ENCODE assay signal across 18 mouse cellular contexts in the genomic region with DNA sequence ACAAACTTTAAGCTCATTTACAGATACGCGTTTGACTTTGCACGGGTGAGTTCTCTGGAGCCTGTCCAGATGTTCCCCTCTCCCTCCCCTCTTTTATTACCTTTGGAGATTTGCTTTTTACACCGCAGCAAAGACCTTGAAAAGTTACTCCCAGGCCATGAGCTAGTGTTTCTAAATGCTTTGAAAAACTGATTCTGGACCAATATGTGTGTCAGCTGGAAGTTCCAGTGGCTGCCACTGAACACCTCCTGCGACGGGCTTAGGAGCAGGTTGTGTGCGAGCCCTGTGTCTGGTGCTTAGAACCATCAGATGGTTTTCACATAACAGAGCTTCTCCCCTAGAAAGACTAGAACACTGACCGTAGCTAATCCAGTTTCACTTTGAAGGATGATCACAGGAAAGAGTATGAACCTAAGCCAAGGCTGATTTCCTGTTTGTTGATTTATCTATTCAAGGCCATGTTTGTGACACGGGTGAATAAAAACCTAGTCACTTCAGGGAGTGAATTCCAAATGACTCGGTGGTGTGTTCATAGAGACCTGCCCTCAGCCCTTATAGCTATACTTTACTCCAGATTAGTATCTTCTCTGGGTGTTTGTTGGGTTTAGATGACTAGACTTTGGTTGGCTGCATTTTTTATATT.
DNase-seq lines count a peak whose midpoint lies in the region; ATAC-seq and TF ChIP-seq lines count a peak whose summit lies in the region.
"Had no signal": no experiment of that assay in that cellular context is flagged by ENCODE, and none has a peak within 500 bp of the region (broad histone marks: within the 10 kb centered on the region; RNA-seq: fewer than 3 reads in every experiment).

No protein-coding gene starts in this region.

- no peak for TF ChIP-seq POLR2A in liver, adult 2 months (IDR thresholded peaks at IDR 0.05; ENCODE audit: extremely low read depth, insufficient read depth, low read length)

- H3K27ac ChIP-seq in gastrocnemius, adult 2 months = peak overlapping the region; percentile 46; the same call in 1 of the 2 replicates
- H3K27ac ChIP-seq in liver, adult 2 months (replicated peaks; ENCODE audit: insufficient read depth, low read depth, low read length) = no peak overlapping the region
- no peak overlapping the region for H3K27ac ChIP-seq in liver, postnatal 0 days (ENCODE audit: low read depth)
- H3K27ac ChIP-seq in kidney, embryonic 16.5 days (ENCODE audit: low read length) = peak overlapping the region; percentile 58
- H3K27ac ChIP-seq: hindbrain, embryonic 12.5 days; midbrain, embryonic 10.5 days; neural tube, embryonic 12.5 days had no signal

- H3K4me1 ChIP-seq in liver, adult 2 months (ENCODE audit: control insufficient read depth, insufficient read depth, low read length) = 0 out of 2 replicates have a peak, but pooled peaks cover 3% of the 10 kb centered on the region
- no peaks in the 10 kb centered on the region for H3K4me1 ChIP-seq in liver, postnatal 0 days (ENCODE audit: insufficient read depth)
- H3K4me1 ChIP-seq in kidney, embryonic 16.5 days (ENCODE audit: insufficient read depth, low read length) = peaks cover 34% of the 10 kb centered on the region
- H3K4me1 ChIP-seq: hindbrain, embryonic 12.5 days; neural tube, embryonic 12.5 days had no signal

- TF ChIP-seq EP300 in liver, postnatal 0 days (IDR thresholded peaks at IDR 0.05; ENCODE audit: low read depth) = no peak

- no peak overlapping the region for H3K9ac ChIP-seq in liver, adult 2 months (ENCODE audit: low read depth, low read length)
- H3K9ac ChIP-seq in liver, postnatal 0 days (replicated peaks) = no peak overlapping the region
- no peak overlapping the region for H3K9ac ChIP-seq in kidney, embryonic 16.5 days (replicated peaks; ENCODE audit: low read length)
- H3K9ac ChIP-seq: forebrain, postnatal 0 days; hindbrain, embryonic 12.5 days; lung, embryonic 14.5 days; neural tube, embryonic 12.5 days had no signal

- no peak overlapping the region for H3K4me2 ChIP-seq in liver, postnatal 0 days (ENCODE audit: low read depth, low read length)
- no peak overlapping the region for H3K4me2 ChIP-seq in kidney, embryonic 16.5 days (replicated peaks; ENCODE audit: low read depth, low read length)
- H3K4me2 ChIP-seq: hindbrain, embryonic 12.5 days; liver, embryonic 11.5 days; lung, embryonic 14.5 days; neural tube, embryonic 12.5 days had no signal

- no peak for TF ChIP-seq CTCF in gastrocnemius, adult 2 months (IDR thresholded peaks at IDR 0.05)
- no peak for TF ChIP-seq CTCF in liver, adult 2 months (IDR thresholded peaks at IDR 0.05; ENCODE audit: low read depth, low read length)
- no peak for TF ChIP-seq CTCF in liver, postnatal 0 days (IDR thresholded peaks at IDR 0.05; ENCODE audit: low read depth)

- 70% methylated on average over 10 of the region's 10 CpGs for WGBS in liver, adult 2 months
- WGBS in liver, postnatal 0 days (ENCODE audit: insufficient replicate concordance) = 81% methylated on average over 10 of the region's 10 CpGs
- WGBS in kidney, embryonic 16.5 days = 23% methylated on average over 10 of the region's 10 CpGs

- no peak for DNase-seq in gastrocnemius, adult 2 months
- DNase-seq in gastrocnemius, postnatal 36 days = no peak
- DNase-seq in liver, adult 2 months (ENCODE audit: extremely low read depth, low read depth, low spot score) = peak; percentile 24
- no peak for DNase-seq in liver, postnatal 0 days
- DNase-seq in T-cell, adult 2 months (ENCODE audit: low spot score) = no peak
- no peak for DNase-seq in spleen, adult 18-20 months
- DNase-seq: adrenal gland, postnatal 10 days; cerebellum, adult 8-10 months; forebrain, postnatal 0 days; lung, embryonic 14.5 days; lung, postnatal 4 days; right cerebral cortex, postnatal 14 days; thymus, postnatal 25 days had no signal

- H3K36me3 ChIP-seq in liver, adult 2 months (ENCODE audit: control insufficient read depth, insufficient read depth, low read length) = peaks cover 8% of the 10 kb centered on the region; the same call in 1 of the 2 replicates
- no peaks in the 10 kb centered on the region for H3K36me3 ChIP-seq in liver, postnatal 0 days (replicated peaks; ENCODE audit: insufficient read depth, low read length)
- H3K36me3 ChIP-seq in kidney, embryonic 16.5 days (ENCODE audit: insufficient read depth, low read length) = no peaks in the 10 kb centered on the region

- intact Hi-C loops in gastrocnemius, adult 2 months (cut with DNase I) = no loop called here
- intact Hi-C loops in gastrocnemius, postnatal 36 days (cut with DNase I) = loop anchor here (5.0 kb wide), 1 partner anchor 88 kb away; the partner anchor contains the start of gene Lrrc66

- H3K4me3 ChIP-seq in gastrocnemius, adult 2 months = no peak overlapping the region; the same call in 1 of the 2 replicates
- no peak overlapping the region for H3K4me3 ChIP-seq in liver, adult 2 months (ENCODE audit: insufficient read depth, low read depth, low read length)
- H3K4me3 ChIP-seq in liver, postnatal 0 days (ENCODE audit: low read depth, low read length) = no peak overlapping the region
- H3K4me3 ChIP-seq in kidney, embryonic 16.5 days (ENCODE audit: low read length) = no peak overlapping the region
- H3K4me3 ChIP-seq: hindbrain, embryonic 12.5 days; midbrain, embryonic 10.5 days; neural tube, embryonic 12.5 days had no signal

- no peaks in the 10 kb centered on the region for H3K27me3 ChIP-seq in liver, adult 2 months (ENCODE audit: control insufficient read depth, insufficient read depth, low read length)
- no peaks in the 10 kb centered on the region for H3K27me3 ChIP-seq in liver, postnatal 0 days (ENCODE audit: insufficient read depth, low read length)
- H3K27me3 ChIP-seq in kidney, embryonic 16.5 days (ENCODE audit: insufficient read depth, low read length) = no peaks in the 10 kb centered on the region
- H3K27me3 ChIP-seq: hindbrain, embryonic 12.5 days; neural tube, embryonic 12.5 days had no signal

- H3K9me3 ChIP-seq in liver, postnatal 0 days (ENCODE audit: low read length) = no peaks in the 10 kb centered on the region
- no peaks in the 10 kb centered on the region for H3K9me3 ChIP-seq in kidney, embryonic 16.5 days (ENCODE audit: low read length)
- H3K9me3 ChIP-seq: hindbrain, embryonic 12.5 days; midbrain, embryonic 10.5 days; neural tube, embryonic 12.5 days had no signal

- H3K79me2 ChIP-seq in liver, adult 2 months (ENCODE audit: control insufficient read depth, insufficient read depth, low read length) = no peaks in the 10 kb centered on the region

- no peak for ATAC-seq in liver, postnatal 0 days
- no peak for ATAC-seq in kidney, embryonic 16.5 days (ENCODE audit: low FRiP score, low TSS enrichment)
- ATAC-seq: forebrain, postnatal 0 days had no signal

Comparison
In these comparisons a context has a peak if more than half of its experiments do, and no peak if none do; other contexts are left out.
1. H3K27ac ChIP-seq: peak in gastrocnemius, adult 2 months (single experiment) and kidney, embryonic 16.5 days (single experiment); none in liver, adult 2 months (single experiment) and liver, postnatal 0 days (single experiment).